Mouse (Mus musculus) lung, postnatal 14 days (tissue): Measurements from ENCODE around the gene Id3.

Source experiments
- DNase-seq: peaks from one replicate; pipeline ENCODE4 v3.0.0; 2021

The Id3 gene

GRCm38 (mm10) chr4:136179456-136179855, 36.2 kb downstream of the Id3 start:
- peak; percentile 57 for DNase-seq

DNA sequence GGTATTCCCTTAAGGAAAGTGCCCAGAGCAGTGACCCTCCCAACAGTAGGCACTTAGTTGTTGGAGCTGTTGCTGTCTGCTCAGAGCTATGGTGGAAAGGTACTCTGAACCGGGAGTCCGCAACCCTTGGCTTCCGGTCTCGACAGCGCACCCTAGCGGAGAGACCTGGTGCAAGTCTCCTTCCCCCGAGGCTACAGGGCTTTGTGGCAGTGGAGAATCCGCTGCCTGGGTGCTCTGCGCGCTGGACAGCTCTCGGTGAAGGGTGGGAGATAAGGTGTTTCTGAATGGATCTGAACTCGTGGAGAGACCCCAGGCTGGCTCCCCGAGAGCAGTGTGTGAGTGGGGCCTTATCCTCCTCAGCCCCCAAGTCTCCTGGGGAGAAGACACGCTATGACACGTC, 36.7 kb downstream of the Id3 start:
- DNase-seq, result peak; percentile 94

- peak; percentile 87 for DNase-seq
Observed at GRCm38 (mm10) chr4:136180408-136181330, 37.4 kb downstream of the Id3 start.

DNA sequence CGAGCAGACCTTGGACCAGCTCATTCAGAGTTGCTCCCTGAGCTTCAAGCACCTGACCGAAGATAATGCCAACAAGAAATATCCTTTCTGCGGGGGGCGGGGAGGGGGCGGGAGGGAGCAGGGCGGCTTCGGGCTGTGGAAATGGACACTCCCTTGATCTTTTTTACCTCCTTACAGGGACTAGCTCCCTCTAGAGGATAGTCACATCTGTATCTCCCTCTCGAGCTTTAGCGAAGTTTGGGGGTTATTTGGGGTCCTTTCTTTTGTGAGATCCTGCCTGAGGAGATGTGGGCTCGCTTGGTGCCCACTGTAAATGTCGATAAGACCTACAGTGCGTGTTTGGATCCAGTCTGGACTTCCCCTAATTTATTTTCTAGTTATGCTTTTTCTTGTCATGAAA, 38.1 kb downstream of the Id3 start:
- no peak for DNase-seq

GRCm38 (mm10) chr4:136185375-136185774, 42.1 kb downstream of the Id3 start:
- no peak for DNase-seq

DNA sequence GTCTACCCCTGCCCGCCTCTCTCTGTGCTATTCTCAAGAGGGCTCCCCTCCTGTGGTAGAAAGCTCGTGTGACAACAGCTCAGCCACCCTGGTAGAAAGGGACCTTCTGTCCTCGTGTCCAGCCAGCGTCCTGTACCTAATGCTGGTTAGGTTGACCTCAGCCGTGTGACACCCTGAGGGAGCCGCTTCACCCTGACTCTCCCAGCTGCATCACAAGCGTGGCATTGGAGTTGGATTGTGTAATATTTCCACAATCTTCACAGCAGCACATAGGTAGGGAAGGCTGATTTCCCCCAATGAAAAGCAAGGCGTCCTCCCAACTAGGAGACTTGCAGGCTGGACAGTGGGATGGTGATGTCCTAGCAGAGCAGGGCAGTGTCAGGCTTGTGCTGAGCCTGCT, 43.0 kb downstream of the Id3 start:
- no peak for DNase-seq

- peak; percentile 64 for DNase-seq
Observed at GRCm38 (mm10) chr4:136186739-136187472, 43.6 kb downstream of the Id3 start.

GRCm38 (mm10) chr4:136188973-136189737, 45.9 kb downstream of the Id3 start:
- no peak for DNase-seq

- no peak for DNase-seq
Observed at GRCm38 (mm10) chr4:136189912-136190311, 46.6 kb downstream of the Id3 start.

GRCm38 (mm10) chr4:136193571-136193970, 50.3 kb downstream of the Id3 start:
- DNase-seq, result no peak

GRCm38 (mm10) chr4:136195029-136195428, 51.7 kb downstream of the Id3 start:
- no peak for DNase-seq
